Mouse (Mus musculus) G1E-ER4 (cell line): Measurements from ENCODE around the gene Fcgrt. TPM values are rescaled to one million over a fixed set of nuclear protein-coding genes. Genes with fewer than 3 reads are reported as not detected.

Source experiments
- GATA1 ChIP-seq: IDR thresholded peaks from one replicate; pipeline ENCODE4 v1.8.0; 2012; ENCODE audit warnings: low read length, inconsistent platforms
- polyA plus RNA-seq: library from polyadenylated mRNA; stranded (reverse); fragments of >175 nt; gene quantifications from 2 replicates; pipeline ENCODE4 v1.2.3, GENCODE M21; 2012

Gene Fcgrt
- polyA plus RNA-seq, 1 experiment: 0.04 TPM

DNA sequence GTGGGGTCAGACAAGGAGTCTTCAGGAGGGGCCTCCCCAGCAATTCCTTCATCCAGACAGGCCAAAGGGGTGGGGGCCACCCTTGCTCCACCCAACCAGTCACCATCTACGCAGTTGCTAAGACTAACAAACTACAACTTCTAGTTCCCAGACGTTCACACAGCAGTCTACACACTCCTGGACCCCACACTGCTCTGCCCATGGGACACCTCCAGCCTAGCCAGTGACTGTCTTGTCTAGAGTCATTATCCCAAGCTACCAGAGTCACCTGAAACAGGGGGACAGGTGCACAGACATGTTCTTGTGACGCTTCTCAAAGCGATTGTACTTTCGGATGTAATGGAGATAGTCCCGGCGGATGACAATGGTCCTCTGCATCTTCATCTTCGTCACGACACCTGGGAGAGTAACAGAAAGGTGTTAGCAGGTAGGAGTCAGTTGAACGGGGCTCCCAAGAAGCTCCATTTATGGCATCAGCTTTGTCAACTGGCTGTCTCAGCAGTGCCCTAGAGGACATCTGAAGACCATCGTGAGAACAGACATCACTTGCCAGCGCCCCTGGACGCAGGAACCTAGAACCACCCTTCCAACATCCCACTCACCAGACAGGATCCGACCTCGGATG lies 19.0 kb upstream of the Fcgrt start:
- TF ChIP-seq GATA1: no peak

DNA sequence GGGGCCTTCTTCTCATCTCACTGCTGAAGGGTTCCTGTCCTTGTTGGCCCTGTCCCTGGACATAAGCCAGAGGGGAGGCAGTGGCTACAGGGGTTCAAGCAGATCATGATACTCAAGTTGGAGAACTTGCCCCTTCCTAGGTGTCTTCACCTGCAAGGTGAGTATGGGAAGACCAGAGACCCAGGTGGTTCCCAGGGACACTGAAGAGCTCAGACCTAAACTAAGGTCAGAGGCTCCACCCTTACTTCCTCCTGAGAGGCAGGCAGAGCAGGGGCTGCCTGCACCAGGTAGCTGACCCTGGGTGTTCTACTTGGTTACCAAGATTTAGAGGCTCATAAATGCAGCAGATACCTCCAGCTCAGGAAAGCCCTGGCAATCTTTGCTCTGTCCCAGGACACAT lies 18.3 kb upstream of the Fcgrt start:
- TF ChIP-seq GATA1: no peak

- no peak for TF ChIP-seq GATA1
Measured at GRCm38 (mm10) chr7:45121404-45121803, 17.8 kb upstream of the Fcgrt start.

DNA sequence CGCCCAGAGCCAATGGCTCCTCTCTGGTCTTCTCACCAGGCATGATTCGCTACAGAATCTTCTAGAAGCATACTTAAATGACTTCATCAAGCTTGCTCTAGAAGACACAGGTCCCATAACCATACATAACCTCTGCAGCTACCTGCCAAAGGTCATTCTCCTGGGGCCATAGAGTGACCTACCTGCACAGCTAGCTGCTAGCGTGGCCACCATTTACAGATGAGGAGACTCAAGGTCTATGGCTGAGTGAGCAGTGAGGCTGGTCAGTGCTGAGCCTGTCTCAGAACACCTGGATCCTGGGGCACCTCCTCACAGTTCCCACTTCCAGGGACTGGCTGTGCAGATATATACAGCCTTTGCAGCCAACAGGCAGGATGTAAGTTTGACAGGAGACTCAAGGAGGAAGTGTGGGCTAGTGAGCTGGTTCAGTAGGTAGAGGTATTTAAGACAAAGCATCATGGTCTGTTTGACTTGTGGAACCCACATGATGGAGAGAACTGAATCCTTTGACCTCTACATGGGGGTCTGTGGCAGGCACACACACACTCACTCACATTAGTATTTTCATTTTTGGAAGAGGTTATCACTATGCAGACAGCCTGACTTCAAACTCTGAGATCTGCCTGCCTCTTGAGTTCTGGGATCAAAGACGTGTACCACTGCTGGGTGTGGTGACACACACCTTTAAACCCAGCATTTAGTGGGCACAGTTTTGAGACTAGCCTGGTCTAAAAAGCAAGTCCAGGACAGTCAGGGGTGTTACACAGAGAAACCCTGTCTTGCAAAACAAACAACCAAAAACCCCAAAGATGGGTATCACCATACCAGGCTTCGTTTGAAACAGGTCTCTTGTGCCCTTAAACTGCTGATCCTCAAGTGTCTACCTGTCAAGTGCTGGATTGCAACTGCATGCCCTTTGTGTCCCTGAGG lies 16.4 kb upstream of the Fcgrt start:
- TF ChIP-seq GATA1: no peak

DNA sequence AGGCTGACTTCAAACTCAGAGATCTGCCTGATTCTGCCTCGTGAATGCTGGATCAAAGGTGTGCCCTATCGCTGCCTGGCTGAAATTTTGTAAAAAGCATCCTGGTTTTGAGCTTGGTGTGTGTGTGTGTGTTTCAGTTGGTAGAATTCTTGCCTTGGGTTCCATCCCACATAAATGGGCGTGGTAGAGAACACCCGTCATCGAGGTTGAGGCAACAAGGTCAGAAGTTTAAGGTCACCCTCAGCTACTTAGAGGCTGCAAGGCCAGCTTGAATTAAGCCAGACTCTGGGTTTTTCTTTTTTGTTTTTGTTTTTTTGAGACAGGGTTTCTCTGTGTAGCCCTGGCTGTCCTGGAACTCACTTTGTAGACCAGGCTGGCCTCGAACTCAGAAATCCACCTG lies 14.7 kb upstream of the Fcgrt start:
- TF ChIP-seq GATA1: no peak

GRCm38 (mm10) chr7:45117566-45117965 lies 13.9 kb upstream of the Fcgrt start:
- no peak for TF ChIP-seq GATA1

GRCm38 (mm10) chr7:45113476-45113875 lies 9.8 kb upstream of the Fcgrt start:
- no peak for TF ChIP-seq GATA1

- TF ChIP-seq GATA1: no peak
Measured at GRCm38 (mm10) chr7:45112529-45112928, 8.9 kb upstream of the Fcgrt start.

GRCm38 (mm10) chr7:45111940-45112339 lies 8.3 kb upstream of the Fcgrt start:
- no peak for TF ChIP-seq GATA1

GRCm38 (mm10) chr7:45107052-45107645 lies 3.5 kb upstream of the Fcgrt start:
- TF ChIP-seq GATA1: no peak

DNA sequence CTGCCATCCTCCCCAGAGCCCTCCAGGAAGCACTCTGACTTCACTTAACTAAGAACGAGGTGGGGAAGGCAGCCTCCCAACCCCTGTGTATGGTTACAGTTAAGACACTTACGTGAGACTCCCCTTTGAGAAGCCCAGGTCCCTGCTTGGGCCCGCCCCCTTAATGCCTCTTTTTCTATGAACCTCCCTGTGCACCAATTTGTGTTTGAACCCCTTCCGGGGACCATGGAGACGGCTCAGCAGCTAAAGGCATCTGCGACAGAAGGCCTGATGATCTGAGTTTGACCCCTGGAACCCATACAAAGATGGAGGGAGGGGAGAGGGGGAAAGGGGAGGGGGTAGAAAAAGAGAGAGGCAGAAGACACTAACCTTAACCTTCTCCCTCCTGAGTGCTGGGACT lies 2.8 kb upstream of the Fcgrt start:
- TF ChIP-seq GATA1: no peak

DNA sequence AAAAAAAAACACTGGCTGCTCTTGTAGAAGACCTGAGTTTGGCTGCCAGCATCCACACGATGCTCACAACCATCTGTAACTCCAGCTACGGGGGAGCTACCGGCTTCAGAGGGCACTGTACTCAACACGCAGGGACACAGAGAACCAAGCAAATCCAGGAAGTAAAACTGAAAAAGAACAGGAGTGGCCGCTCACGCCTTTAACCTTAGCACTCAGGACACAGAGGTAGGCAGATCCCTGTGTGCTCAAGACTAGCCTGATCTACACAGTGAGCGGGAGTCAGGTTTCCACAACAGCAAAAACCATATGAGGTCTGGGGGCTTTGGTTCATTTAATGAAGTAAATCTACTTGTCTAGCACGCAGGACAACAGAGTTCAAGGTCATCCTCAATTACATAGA lies 1.8 kb upstream of the Fcgrt start:
- TF ChIP-seq GATA1: no peak

GRCm38 (mm10) chr7:45104941-45105340 lies 1.3 kb upstream of the Fcgrt start:
- no peak for TF ChIP-seq GATA1

- no peak for TF ChIP-seq GATA1
Measured at GRCm38 (mm10) chr7:45102940-45103585, 588 bp downstream of the Fcgrt start.

GRCm38 (mm10) chr7:45102441-45102840 lies 1.2 kb downstream of the Fcgrt start:
- no peak for TF ChIP-seq GATA1

DNA sequence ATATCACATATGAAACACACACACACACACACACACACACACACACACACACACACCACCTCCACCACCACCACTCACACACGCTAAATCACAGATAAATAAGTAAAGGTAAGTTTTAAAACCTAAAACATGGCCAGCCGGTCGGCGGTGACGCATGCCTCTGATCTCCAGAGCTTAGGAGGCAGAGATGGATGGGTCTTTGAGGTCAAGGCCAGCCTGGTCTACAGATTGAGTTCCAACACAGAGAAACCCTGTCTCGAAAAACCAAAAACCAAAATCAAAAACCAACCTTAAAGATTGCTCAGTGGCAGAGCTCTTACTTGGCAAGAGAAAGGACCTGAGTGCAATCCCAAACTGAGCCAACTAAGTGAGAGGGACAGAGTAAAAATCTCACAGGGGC lies 3.6 kb downstream of the Fcgrt start:
- no peak for TF ChIP-seq GATA1
